In genomic region chr12:73564795-73565619, GRCm38 (mm10) we compare ENCODE assay signal across 8 mouse cellular contexts. TPM values are rescaled to one million over a fixed set of nuclear protein-coding genes. Genes with fewer than 3 reads are reported as not detected.
A peak's percentile ranks its signal among the peaks of the same experiment; 100 is the strongest.
DNase-seq lines count a peak whose midpoint lies in the region; ATAC-seq and TF ChIP-seq lines count a peak whose summit lies in the region.

No protein-coding gene starts in this region.

- no peak for TF ChIP-seq POLR2A in brain, embryonic 14.5 days (IDR thresholded peaks at IDR 0.05; ENCODE audit: borderline replicate concordance, extremely low read depth, insufficient read depth, insufficient read length, poor library complexity, severe bottlenecking)

- H3K27me3 ChIP-seq in kidney, embryonic 16.5 days (ENCODE audit: insufficient read depth, low read length), result no peaks in the 10 kb centered on the region
- H3K27me3 ChIP-seq in heart, embryonic 13.5 days (replicated peaks), result peaks cover 7% of the 10 kb centered on the region
- H3K27me3 ChIP-seq in liver, embryonic 13.5 days, result peaks cover 2% of the 10 kb centered on the region; the same call in 1 of the 2 replicates
- H3K27me3 ChIP-seq in neural tube, embryonic 15.5 days (replicated peaks), result peaks cover 3% of the 10 kb centered on the region; the same call in 1 of the 2 replicates

- ATAC-seq in kidney, embryonic 16.5 days (ENCODE audit: low FRiP score, low TSS enrichment), result no peak
- no peak for ATAC-seq in heart, embryonic 13.5 days (ENCODE audit: extremely low read depth, insufficient number of reproducible peaks, low FRiP score, low TSS enrichment)
- no peak for ATAC-seq in liver, embryonic 13.5 days (ENCODE audit: low read depth)
- peak; percentile 57; the same call in 1 of the 2 replicates for ATAC-seq in neural tube, embryonic 15.5 days (ENCODE audit: low FRiP score)

- peak overlapping the region; percentile 36 for H3K9ac ChIP-seq in kidney, embryonic 16.5 days (replicated peaks; ENCODE audit: low read length)
- peak overlapping the region; percentile 75 for H3K9ac ChIP-seq in heart, embryonic 13.5 days
- peak overlapping the region; percentile 6; the same call in 1 of the 2 replicates for H3K9ac ChIP-seq in liver, embryonic 13.5 days
- H3K9ac ChIP-seq in neural tube, embryonic 15.5 days (replicated peaks), result peak overlapping the region; percentile 42; the same call in 1 of the 2 replicates

- peak; percentile 21; the same call in 1 of the 2 replicates for TF ChIP-seq CTCF in brain, embryonic 14.5 days (IDR thresholded peaks at IDR 0.05; ENCODE audit: borderline replicate concordance, extremely low read depth, insufficient read depth, insufficient read length)

- peaks cover 7% of the 10 kb centered on the region; the same call in 1 of the 2 replicates for H3K4me1 ChIP-seq in kidney, embryonic 16.5 days (ENCODE audit: insufficient read depth, low read length)
- H3K4me1 ChIP-seq in heart, embryonic 13.5 days, result peaks cover 8% of the 10 kb centered on the region
- peaks cover 4% of the 10 kb centered on the region; the same call in 1 of the 2 replicates for H3K4me1 ChIP-seq in liver, embryonic 13.5 days (replicated peaks)
- peaks cover 6% of the 10 kb centered on the region for H3K4me1 ChIP-seq in neural tube, embryonic 15.5 days

- H3K27ac ChIP-seq in kidney, embryonic 16.5 days (ENCODE audit: low read length), result no peak overlapping the region
- no peak overlapping the region for H3K27ac ChIP-seq in heart, embryonic 13.5 days (replicated peaks)
- H3K27ac ChIP-seq in liver, embryonic 13.5 days, result no peak overlapping the region
- H3K27ac ChIP-seq in neural tube, embryonic 15.5 days (replicated peaks), result 0 out of 2 replicates have a peak overlapping the region, but pooled peaks have one; percentile 18

- H3K9me3 ChIP-seq in kidney, embryonic 16.5 days (ENCODE audit: low read length), result peaks cover 4% of the 10 kb centered on the region; the same call in 1 of the 2 replicates
- H3K9me3 ChIP-seq in heart, embryonic 13.5 days, result peaks cover 4% of the 10 kb centered on the region; the same call in 1 of the 2 replicates
- no peaks in the 10 kb centered on the region for H3K9me3 ChIP-seq in liver, embryonic 13.5 days (replicated peaks)
- H3K9me3 ChIP-seq in neural tube, embryonic 15.5 days (replicated peaks), result no peaks in the 10 kb centered on the region

- H3K4me3 ChIP-seq in kidney, embryonic 16.5 days (ENCODE audit: low read length), result peak overlapping the region; percentile 39
- peak overlapping the region; percentile 53 for H3K4me3 ChIP-seq in heart, embryonic 13.5 days
- H3K4me3 ChIP-seq in liver, embryonic 13.5 days (replicated peaks), result peak overlapping the region; percentile 18
- H3K4me3 ChIP-seq in neural tube, embryonic 15.5 days (replicated peaks), result peak overlapping the region; percentile 40

- 17% methylated on average over 21 of the region's 21 CpGs for WGBS in kidney, embryonic 16.5 days
- WGBS in heart, embryonic 13.5 days, result 12% methylated on average over 21 of the region's 21 CpGs
- WGBS in liver, embryonic 13.5 days (ENCODE audit: insufficient replicate concordance), result 10% methylated on average over 21 of the region's 21 CpGs
- WGBS in neural tube, embryonic 15.5 days, result 17% methylated on average over 21 of the region's 21 CpGs

- peak overlapping the region; percentile 62 for H3K4me2 ChIP-seq in kidney, embryonic 16.5 days (replicated peaks; ENCODE audit: low read depth, low read length)
- H3K4me2 ChIP-seq in heart, embryonic 13.5 days, result peak overlapping the region; percentile 82
- H3K4me2 ChIP-seq in liver, embryonic 13.5 days, result peak overlapping the region; percentile 45
- peak overlapping the region; percentile 60 for H3K4me2 ChIP-seq in neural tube, embryonic 15.5 days

- DNase-seq in kidney, postnatal 14 days, result no peak
- DNase-seq in brain, embryonic 14.5 days (ENCODE audit: low read depth), result peak; percentile 79
- DNase-seq in liver, embryonic 13.5 days, result no peak
- DNase-seq in right cerebral cortex, adult 2 months (ENCODE audit: low spot score in 2 of 2), result no peak
- DNase-seq in cerebellum, adult 9-11 months, result no peak

- H3K36me3 ChIP-seq in kidney, embryonic 16.5 days (ENCODE audit: insufficient read depth, low read length), result no peaks in the 10 kb centered on the region
- H3K36me3 ChIP-seq in heart, embryonic 13.5 days, result no peaks in the 10 kb centered on the region
- H3K36me3 ChIP-seq in liver, embryonic 13.5 days, result no peaks in the 10 kb centered on the region
- H3K36me3 ChIP-seq in neural tube, embryonic 15.5 days, result no peaks in the 10 kb centered on the region

RNA-seq across cellular contexts. Expression of gene Tmem30b, which starts 18.8 kb away (rescaled TPM):
- 12.7 and 14.6 TPM in 2 replicates for polyA plus RNA-seq in kidney, embryonic 16.5 days (2015; fragmentation: Nextera tagmentation; extraction: Ambion mirVana)
- 0.32 and 0.37 TPM in 2 replicates for polyA plus RNA-seq in brain, embryonic 14.5 days (2012; rRNA removed)
- 0.32 and 0.56 TPM in 2 replicates for polyA plus RNA-seq in heart, embryonic 13.5 days (2015; fragmentation: Nextera tagmentation; extraction: Ambion mirVana)
- polyA plus RNA-seq in liver, embryonic 13.5 days (2015; fragmentation: Nextera tagmentation; extraction: Ambion mirVana), result 1.7 and 2.4 TPM in 2 replicates
- polyA plus RNA-seq in neural tube, embryonic 15.5 days (2015; fragmentation: Nextera tagmentation; extraction: Ambion mirVana), result 0.52 and 5.4 TPM in 2 replicates

RNA-seq across cellular contexts. Expression of gene Prkch, which starts 19.6 kb away (rescaled TPM):
- polyA plus RNA-seq in kidney, embryonic 16.5 days (2015; fragmentation: Nextera tagmentation; extraction: Ambion mirVana), result 9.8 and 10.5 TPM in 2 replicates
- 4.7 and 7.7 TPM in 2 replicates for polyA plus RNA-seq in brain, embryonic 14.5 days (2012; rRNA removed)
- polyA plus RNA-seq in heart, embryonic 13.5 days (2015; fragmentation: Nextera tagmentation; extraction: Ambion mirVana), result 10.9 and 11.1 TPM in 2 replicates
- polyA plus RNA-seq in liver, embryonic 13.5 days (2015; fragmentation: Nextera tagmentation; extraction: Ambion mirVana), result 1.2 and 1.7 TPM in 2 replicates
- 9.2 and 15.5 TPM in 2 replicates for polyA plus RNA-seq in neural tube, embryonic 15.5 days (2015; fragmentation: Nextera tagmentation; extraction: Ambion mirVana)

Comparison
In these comparisons a context has a peak if more than half of its experiments do, and no peak if none do; other contexts are left out.
1. H3K9ac ChIP-seq: peak in every context shown above with its lines; median percentile 75 in heart, embryonic 13.5 days; 42 in neural tube, embryonic 15.5 days; 36 in kidney, embryonic 16.5 days; 6 in liver, embryonic 13.5 days.